Mouse (Mus musculus) thymus, adult 2 months (tissue): ENCODE data around the gene Fam25c.

Experiments used
- CTCF ChIP-seq: fragments of 200-500 bp; IDR thresholded peaks from 2 replicates; pipeline ENCODE4 v1.5.1; 2012; ENCODE audit warnings: mild to moderate bottlenecking, control low read depth, low read length, moderate library complexity, borderline replicate concordance; ENCODE audit not compliant: control insufficient read depth, poor library complexity, insufficient read depth; ENCODE audit errors: extremely low read depth
- POLR2A ChIP-seq: fragments of 200-500 bp; IDR thresholded peaks from 2 replicates; pipeline ENCODE4 v1.6.1; 2012; ENCODE audit warnings: mild to moderate bottlenecking, low read length, control low read depth, moderate library complexity; ENCODE audit not compliant: control insufficient read depth, poor library complexity, insufficient read depth; ENCODE audit errors: extremely low read depth

- no peak for TF ChIP-seq CTCF
- TF ChIP-seq POLR2A = no peak
Observed at GRCm38 (mm10) chr14:34309266-34309665, 46.0 kb downstream of the Fam25c start.
